Mouse (Mus musculus) MEL (cell line): ENCODE measurements at regions not wholly inside any gene's neighbourhood (a gene's known extent, or its start where the extent isn't known, plus 50 kb on each side); places are given as distances from the start of the nearest gene placed in this dataset.

Experiments
- DNase-seq: peaks from one replicate; pipeline ENCODE4 v3.0.0; 2011; ENCODE audit warnings: low read depth, low spot score
- H3K27ac ChIP-seq: 2 replicates; pipeline ENCODE4 v1.5.1; 2012; ENCODE audit warnings: low read depth, mild to moderate bottlenecking, control low read depth, low read length, moderate library complexity; ENCODE audit not compliant: control insufficient read depth
- H3K27me3 ChIP-seq, 2 experiments: fragments of 150-350 bp in 1 of 2; sonication (generic) in 1 of 2; 2 replicates each; pipeline ENCODE4 v1.6.1; 2012; ENCODE audit warnings: low read length in 2 of 2, mild to moderate bottlenecking in 2 of 2, improper control_type of control experiment in 1 of 2, moderate library complexity in 1 of 2; ENCODE audit not compliant: insufficient read depth in 2 of 2, control insufficient read depth in 1 of 2
- H3K36me3 ChIP-seq, 2 experiments: 2 replicates each; pipeline ENCODE4 v1.6.1; 2012 to 2014; ENCODE audit warnings: low read length in 2 of 2, improper control_type of control experiment in 1 of 2, inconsistent platforms in 1 of 2, mild to moderate bottlenecking in 1 of 2; ENCODE audit not compliant: insufficient read depth in 2 of 2, control insufficient read depth in 1 of 2
- H3K4me1 ChIP-seq, 2 experiments: fragments of 150-350 bp in 1 of 2; sonication (generic) in 1 of 2; 2 replicates each; pipeline ENCODE4 v1.6.1; 2012; ENCODE audit warnings: low read length in 2 of 2, improper control_type of control experiment in 1 of 2, mild to moderate bottlenecking in 1 of 2; ENCODE audit not compliant: insufficient read depth in 2 of 2, control insufficient read depth in 1 of 2
- H3K4me3 ChIP-seq, 2 experiments: fragments of 150-350 bp in 1 of 2; sonication (generic) in 1 of 2; 2 replicates each; pipeline ENCODE4 v1.5.1; 2012; ENCODE audit warnings: low read depth in 2 of 2, low read length in 2 of 2, mild to moderate bottlenecking in 2 of 2, moderate library complexity in 2 of 2, control low read depth in 1 of 2, improper control_type of control experiment in 1 of 2; ENCODE audit not compliant: control insufficient read depth in 1 of 2, insufficient read depth in 1 of 2
- H3K79me2 ChIP-seq: 2 replicates; pipeline ENCODE4 v1.6.1; 2012; ENCODE audit warnings: mild to moderate bottlenecking, low read length, moderate library complexity; ENCODE audit not compliant: control insufficient read depth, poor library complexity, insufficient read depth
- H3K9ac ChIP-seq: 2 replicates; pipeline ENCODE4 v1.6.1; 2012; ENCODE audit warnings: low read depth, mild to moderate bottlenecking, control low read depth, low read length, moderate library complexity; ENCODE audit not compliant: control insufficient read depth, poor library complexity, severe bottlenecking
- H3K9me3 ChIP-seq: fragments of 150-350 bp; sonication (generic); replicated peaks from 2 replicates; pipeline ENCODE4 v1.6.1; 2012; ENCODE audit warnings: mild to moderate bottlenecking, low read length, improper control_type of control experiment, moderate library complexity; ENCODE audit not compliant: insufficient read depth
- CTCF ChIP-seq, 3 experiments: IDR thresholded peaks in 2 of 3; conservative IDR thresholded peaks in 1 of 3; 2 replicates each; pipeline ENCODE4 v1.5.1; 2011 to 2012; ENCODE audit warnings: low read length in 3 of 3, low read depth in 2 of 3, mild to moderate bottlenecking in 2 of 3, improper control_type of control experiment in 1 of 3, inconsistent platforms in 1 of 3, mixed read lengths in 1 of 3, moderate library complexity in 1 of 3; ENCODE audit not compliant: control insufficient read depth in 1 of 3, insufficient read depth in 1 of 3, poor library complexity in 1 of 3, severe bottlenecking in 1 of 3
- E2F4 ChIP-seq: IDR thresholded peaks from 2 replicates; pipeline ENCODE4 v1.6.1; 2011; ENCODE audit warnings: low read depth, low read length, improper control_type of control experiment, borderline replicate concordance
- ETS1 ChIP-seq: IDR thresholded peaks from 2 replicates; pipeline ENCODE4 v1.6.1; 2012; ENCODE audit warnings: low read depth, mild to moderate bottlenecking, inconsistent platforms, low read length, improper control_type of control experiment, moderate library complexity
- GABPA ChIP-seq: IDR thresholded peaks from 2 replicates; pipeline ENCODE4 v1.6.1; 2012; ENCODE audit warnings: low read depth, mild to moderate bottlenecking, inconsistent platforms, low read length, improper control_type of control experiment, moderate library complexity
- GATA1 ChIP-seq: IDR thresholded peaks from 2 replicates; pipeline ENCODE4 v1.6.1; 2011; ENCODE audit warnings: low read depth, low read length, improper control_type of control experiment
- MAFK ChIP-seq: IDR thresholded peaks from 2 replicates; pipeline ENCODE4 v1.6.1; 2011; ENCODE audit warnings: low read depth, mild to moderate bottlenecking, low read length, improper control_type of control experiment, borderline replicate concordance
- MAX ChIP-seq: IDR thresholded peaks from 2 replicates; pipeline ENCODE4 v1.6.1; 2011; ENCODE audit warnings: low read length, improper control_type of control experiment
- MAZ ChIP-seq: IDR thresholded peaks from 2 replicates; pipeline ENCODE4 v1.6.1; 2012; ENCODE audit warnings: low read depth, mild to moderate bottlenecking, inconsistent platforms, low read length, improper control_type of control experiment
- MEF2A ChIP-seq: IDR thresholded peaks from 2 replicates; pipeline ENCODE4 v1.6.1; 2014; ENCODE audit warnings: low read depth, mild to moderate bottlenecking, inconsistent platforms, low read length, improper control_type of control experiment; ENCODE audit not compliant: poor library complexity, insufficient replicate concordance, severe bottlenecking; ENCODE audit errors: extremely low read depth
- MXI1 ChIP-seq: IDR thresholded peaks from 2 replicates; pipeline ENCODE4 v1.6.1; 2011; ENCODE audit warnings: mild to moderate bottlenecking, low read depth, low read length, improper control_type of control experiment
- NRF1 ChIP-seq: IDR thresholded peaks from 2 replicates; pipeline ENCODE4 v1.6.1; 2014; ENCODE audit warnings: low read depth, mild to moderate bottlenecking, inconsistent platforms, low read length, improper control_type of control experiment, moderate library complexity; ENCODE audit not compliant: poor library complexity, insufficient read depth, severe bottlenecking
- POLR2A ChIP-seq, 2 experiments: IDR thresholded peaks; 2 replicates each; pipeline ENCODE4 v1.6.1; 2011 to 2012; ENCODE audit warnings: low read length in 2 of 2, mild to moderate bottlenecking in 2 of 2, control low read depth in 1 of 2, improper control_type of control experiment in 1 of 2, low read depth in 1 of 2, moderate library complexity in 1 of 2; ENCODE audit not compliant: control insufficient read depth in 1 of 2, insufficient read depth in 1 of 2, poor library complexity in 1 of 2
- POLR2AphosphoS5 ChIP-seq: IDR thresholded peaks from 2 replicates; pipeline ENCODE4 v1.6.1; 2012; ENCODE audit warnings: low read depth, borderline replicate concordance, mild to moderate bottlenecking, inconsistent platforms, low read length, moderate library complexity, mixed read lengths
- RCOR1 ChIP-seq: IDR thresholded peaks from 2 replicates; pipeline ENCODE4 v1.6.1; 2012; ENCODE audit warnings: low read depth, mild to moderate bottlenecking, inconsistent platforms, low read length, improper control_type of control experiment
- SIN3A ChIP-seq: IDR thresholded peaks from 2 replicates; pipeline ENCODE4 v1.6.1; 2012; ENCODE audit warnings: low read length, improper control_type of control experiment, inconsistent platforms
- TAL1 ChIP-seq: IDR thresholded peaks from 2 replicates; pipeline ENCODE4 v1.6.1; 2012; ENCODE audit warnings: mild to moderate bottlenecking, inconsistent platforms, low read length, moderate library complexity, mixed read lengths
- TCF12 ChIP-seq: IDR thresholded peaks from 2 replicates; pipeline ENCODE4 v1.6.1; 2014; ENCODE audit warnings: low read depth, mild to moderate bottlenecking, inconsistent platforms, low read length, improper control_type of control experiment, moderate library complexity
- USF1 ChIP-seq: IDR thresholded peaks from 2 replicates; pipeline ENCODE4 v1.6.1; 2014; ENCODE audit warnings: low read depth, mild to moderate bottlenecking, inconsistent platforms, low read length, improper control_type of control experiment, moderate library complexity

- Histone ChIP-seq H3K9me3 (no peaks in the 10 kb centered on the region), H3K9ac (no peak overlapping the region), H3K36me3 (no peaks in the 10 kb centered on the region), H3K4me1 (no peaks in the 10 kb centered on the region)
- no peak for TF ChIP-seq ETS1
- TF ChIP-seq, all 39 proteins: peak for 0
- no peaks in the 10 kb centered on the region for H3K27me3 ChIP-seq
- H3K79me2 ChIP-seq, result no peaks in the 10 kb centered on the region
- no peak overlapping the region for H3K4me3 ChIP-seq
- DNase-seq, result no peak
- H3K27ac ChIP-seq, result no peak overlapping the region
Observed at GRCm38 (mm10) chr11:44172478-44172877, 227.4 kb upstream of the Il12b start.

DNA sequence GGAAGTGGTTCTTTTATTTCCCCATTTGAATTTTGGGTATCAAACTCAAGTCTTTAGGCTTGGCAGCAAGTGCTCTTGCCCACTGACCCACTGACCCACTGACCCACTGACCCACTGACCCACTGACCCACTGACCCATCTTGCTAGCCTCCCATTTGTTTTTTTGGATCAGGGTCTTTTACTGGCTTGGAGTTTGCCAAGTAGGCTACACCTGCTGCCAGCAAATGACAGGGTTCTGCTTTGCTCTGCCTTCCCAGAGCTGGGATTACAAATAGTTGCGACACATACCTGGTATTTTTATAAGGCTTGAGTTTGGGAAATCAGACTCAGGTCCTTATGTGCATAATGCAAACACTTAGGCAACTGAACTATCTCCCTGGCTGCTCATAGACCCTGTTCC lies 226.7 kb upstream of the Il12b start:
- Histone ChIP-seq H3K9me3 (no peaks in the 10 kb centered on the region), H3K9ac (no peak overlapping the region), H3K79me2 (no peaks in the 10 kb centered on the region), H3K27me3 (no peaks in the 10 kb centered on the region), H3K27ac (no peak overlapping the region), H3K4me3 (no peak overlapping the region), H3K4me1 (no peaks in the 10 kb centered on the region)
- no peak for DNase-seq
- TF ChIP-seq GATA1 (no peak), CTCF (IDR thresholded peaks at IDR 0.05 in 2 of 3, conservative IDR thresholded peaks at IDR 0.05 in 1 of 3; ENCODE audit: control insufficient read depth in 1 of 3, insufficient read depth in 1 of 3, low read depth in 2 of 3, low read length in 3 of 3, poor library complexity in 1 of 3, severe bottlenecking in 1 of 3) (no peak), ETS1 (no peak), MEF2A (no peak), MAFK (no peak), SIN3A (no peak), TCF12 (no peak), TAL1 (no peak), E2F4 (no peak), POLR2A (IDR thresholded peaks at IDR 0.05; ENCODE audit: control insufficient read depth in 1 of 2, insufficient read depth in 1 of 2, low read depth in 1 of 2, low read length in 2 of 2, poor library complexity in 1 of 2) (no peak), MAX (no peak), MAZ (no peak), NRF1 (no peak)
- TF ChIP-seq, all 39 proteins: peak for 0
- no peaks in the 10 kb centered on the region for H3K36me3 ChIP-seq

DNA sequence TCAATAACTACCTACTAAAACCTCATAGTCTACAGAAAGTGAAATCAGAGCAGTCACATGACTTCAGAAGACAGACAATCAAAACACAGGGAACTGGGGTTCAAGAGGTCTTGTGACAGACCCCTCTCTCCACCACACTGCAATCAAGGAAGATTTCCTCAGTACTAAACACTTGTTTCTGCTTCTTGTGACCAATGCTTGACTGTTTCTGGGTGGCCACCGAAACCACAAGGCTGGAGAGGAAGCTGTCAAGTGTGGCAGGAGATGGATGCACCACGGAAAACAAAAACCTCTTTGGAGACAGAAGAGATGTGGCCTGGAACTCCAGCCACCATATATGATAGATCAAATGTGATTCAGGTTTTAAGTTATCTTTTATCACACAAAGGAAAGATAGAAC lies 225.3 kb upstream of the Il12b start:
- no peak for DNase-seq
- no peaks in the 10 kb centered on the region for H3K9me3 ChIP-seq
- no peaks in the 10 kb centered on the region for H3K4me1 ChIP-seq

More for the DNA sequence above, 225.3 kb upstream of the Il12b start:
- TF ChIP-seq TCF12 (no peak), USF1 (no peak), MEF2A (no peak), TAL1 (no peak), GABPA (no peak), ETS1 (no peak), MXI1 (no peak), POLR2AphosphoS5 (no peak), RCOR1 (no peak)
- Histone ChIP-seq H3K27me3 (no peaks in the 10 kb centered on the region), H3K4me3 (no peak overlapping the region), H3K79me2 (no peaks in the 10 kb centered on the region), H3K36me3 (no peaks in the 10 kb centered on the region), H3K27ac (no peak overlapping the region), H3K9ac (no peak overlapping the region)
